Mouse (Mus musculus): ENCODE measurements around the gene Il17ra. TPM values are rescaled to one million over a fixed set of nuclear protein-coding genes. Genes with fewer than 3 reads are reported as not detected.

The Il17ra gene
- total RNA-seq, 2 experiments from 2014 or later = 4.0 to 4.1 TPM

- DNase-seq (ENCODE audit: low spot score in 2 of 2) = no peak
Measured at GRCm38 (mm10) chr6:120470666-120471065, 7.6 kb downstream of the Il17ra start.

- DNase-seq (ENCODE audit: low spot score in 2 of 2) = peak in 1 of 2 experiments; percentile 29
Measured at GRCm38 (mm10) chr6:120471991-120472441, 9.0 kb downstream of the Il17ra start.

DNA sequence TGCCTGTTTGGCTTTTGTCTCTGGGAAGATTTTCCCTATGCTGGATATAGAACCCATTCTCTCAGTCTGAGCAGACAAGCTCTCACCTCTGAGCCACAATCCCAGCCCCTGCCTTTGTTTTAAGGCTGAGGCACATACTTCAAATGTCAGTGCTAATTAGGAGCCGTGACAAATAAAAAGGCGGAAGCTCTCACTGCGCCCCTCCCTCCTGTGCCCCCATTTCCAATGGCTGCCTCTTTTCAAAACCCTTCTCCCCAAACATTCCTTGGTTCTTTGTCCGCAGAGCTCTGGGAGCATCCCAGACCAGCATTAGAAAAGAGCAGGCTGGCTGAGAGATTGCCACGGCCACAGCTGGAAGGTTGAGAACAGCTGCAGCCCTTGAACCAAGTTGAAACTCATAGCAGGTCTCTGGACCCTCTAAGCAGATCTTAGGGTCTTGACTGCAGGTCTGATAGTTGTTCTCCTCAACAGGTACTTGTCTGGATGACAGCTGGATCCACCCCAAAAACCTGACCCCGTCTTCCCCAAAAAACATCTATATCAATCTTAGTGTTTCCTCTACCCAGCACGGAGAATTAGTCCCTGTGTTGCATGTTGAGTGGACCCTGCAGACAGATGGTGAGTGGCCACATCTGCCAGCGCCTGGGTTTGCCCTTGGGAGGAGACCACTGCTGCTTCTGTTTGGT, 9.6 kb downstream of the Il17ra start:
- DNase-seq (ENCODE audit: low spot score in 2 of 2) = no peak

DNA sequence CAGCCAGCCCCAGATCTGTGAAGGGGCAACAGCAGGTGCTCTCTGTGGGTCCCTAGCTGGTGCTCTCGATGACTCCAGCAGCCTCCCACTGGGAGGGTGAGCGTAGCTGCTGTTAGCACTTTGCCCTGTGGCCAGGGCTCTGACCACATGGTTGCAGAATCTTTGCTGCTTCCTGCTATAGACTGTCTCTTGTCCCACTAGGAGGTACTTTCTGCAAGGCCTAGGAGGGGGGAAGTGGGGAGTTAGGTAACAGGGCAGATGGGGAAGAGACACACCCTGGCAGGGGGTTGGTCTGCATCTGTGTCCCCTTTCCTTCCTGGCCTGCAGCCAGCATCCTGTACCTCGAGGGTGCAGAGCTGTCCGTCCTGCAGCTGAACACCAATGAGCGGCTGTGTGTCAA, 10.4 kb downstream of the Il17ra start:
- peak in 1 of 2 experiments; percentile 39 for DNase-seq (ENCODE audit: low spot score in 2 of 2)

GRCm38 (mm10) chr6:120475288-120475687, 12.2 kb downstream of the Il17ra start:
- no peak for DNase-seq (ENCODE audit: low spot score in 2 of 2)

- no peak for DNase-seq (ENCODE audit: low spot score in 2 of 2)
Measured at GRCm38 (mm10) chr6:120479302-120479701, 16.3 kb downstream of the Il17ra start.

GRCm38 (mm10) chr6:120480361-120480760, 17.3 kb downstream of the Il17ra start:
- DNase-seq (ENCODE audit: low spot score in 2 of 2) = peak in 1 of 2 experiments; percentile 22

DNA sequence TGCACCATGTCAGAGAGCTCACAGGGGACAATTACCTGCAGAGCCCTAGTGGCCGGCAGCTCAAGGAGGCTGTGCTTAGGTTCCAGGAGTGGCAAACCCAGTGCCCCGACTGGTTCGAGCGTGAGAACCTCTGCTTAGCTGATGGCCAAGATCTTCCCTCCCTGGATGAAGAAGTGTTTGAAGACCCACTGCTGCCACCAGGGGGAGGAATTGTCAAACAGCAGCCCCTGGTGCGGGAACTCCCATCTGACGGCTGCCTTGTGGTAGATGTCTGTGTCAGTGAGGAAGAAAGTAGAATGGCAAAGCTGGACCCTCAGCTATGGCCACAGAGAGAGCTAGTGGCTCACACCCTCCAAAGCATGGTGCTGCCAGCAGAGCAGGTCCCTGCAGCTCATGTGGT, 18.5 kb downstream of the Il17ra start:
- DNase-seq (ENCODE audit: low spot score in 2 of 2) = peak in 1 of 2 experiments; percentile 57

DNA sequence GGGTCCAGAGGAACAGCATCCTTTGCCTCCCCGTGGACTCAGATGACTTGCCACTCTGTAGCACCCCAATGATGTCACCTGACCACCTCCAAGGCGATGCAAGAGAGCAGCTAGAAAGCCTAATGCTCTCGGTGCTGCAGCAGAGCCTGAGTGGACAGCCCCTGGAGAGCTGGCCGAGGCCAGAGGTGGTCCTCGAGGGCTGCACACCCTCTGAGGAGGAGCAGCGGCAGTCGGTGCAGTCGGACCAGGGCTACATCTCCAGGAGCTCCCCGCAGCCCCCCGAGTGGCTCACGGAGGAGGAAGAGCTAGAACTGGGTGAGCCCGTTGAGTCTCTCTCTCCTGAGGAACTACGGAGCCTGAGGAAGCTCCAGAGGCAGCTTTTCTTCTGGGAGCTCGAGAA, 19.0 kb downstream of the Il17ra start:
- no peak for DNase-seq (ENCODE audit: low spot score in 2 of 2)

DNA sequence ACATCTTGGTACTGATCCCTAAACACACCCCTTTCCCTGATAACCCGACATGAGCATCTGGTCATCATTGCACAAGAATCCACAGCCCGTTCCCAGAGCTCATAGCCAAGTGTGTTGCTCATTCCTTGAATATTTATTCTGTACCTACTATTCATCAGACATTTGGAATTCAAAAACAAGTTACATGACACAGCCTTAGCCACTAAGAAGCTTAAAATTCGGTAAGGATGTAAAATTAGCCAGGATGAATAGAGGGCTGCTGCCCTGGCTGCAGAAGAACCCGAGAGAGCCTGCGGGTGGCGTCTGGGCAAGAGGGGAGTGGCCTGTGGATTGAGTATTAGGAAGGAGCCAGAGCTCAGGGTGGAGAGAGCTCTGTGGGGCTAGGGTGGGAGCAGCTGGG, 19.7 kb downstream of the Il17ra start:
- no peak for DNase-seq (ENCODE audit: low spot score in 2 of 2)

DNA sequence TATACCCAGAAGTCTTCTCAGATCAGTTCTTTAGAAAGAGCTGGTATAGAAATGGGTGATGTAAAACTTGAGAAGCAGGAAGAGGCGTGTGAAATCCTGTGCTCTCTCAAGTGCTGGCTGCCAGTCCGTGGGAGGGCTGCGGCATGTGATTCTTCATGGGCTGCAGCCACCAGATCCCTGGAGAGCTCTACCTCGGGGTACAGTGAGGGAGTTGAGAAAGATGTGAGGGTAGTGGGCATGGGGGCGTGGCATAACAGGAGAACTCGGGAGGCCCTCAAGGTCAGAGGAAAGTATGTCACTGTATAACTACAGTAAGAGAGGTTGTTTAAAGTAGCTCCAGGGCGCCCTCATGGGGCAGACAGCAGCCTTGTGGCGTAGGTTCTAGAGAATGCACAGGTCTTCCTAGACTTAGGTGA, 20.2 kb downstream of the Il17ra start:
- DNase-seq (ENCODE audit: low spot score in 2 of 2) = peak; percentile 48 to 67

DNA sequence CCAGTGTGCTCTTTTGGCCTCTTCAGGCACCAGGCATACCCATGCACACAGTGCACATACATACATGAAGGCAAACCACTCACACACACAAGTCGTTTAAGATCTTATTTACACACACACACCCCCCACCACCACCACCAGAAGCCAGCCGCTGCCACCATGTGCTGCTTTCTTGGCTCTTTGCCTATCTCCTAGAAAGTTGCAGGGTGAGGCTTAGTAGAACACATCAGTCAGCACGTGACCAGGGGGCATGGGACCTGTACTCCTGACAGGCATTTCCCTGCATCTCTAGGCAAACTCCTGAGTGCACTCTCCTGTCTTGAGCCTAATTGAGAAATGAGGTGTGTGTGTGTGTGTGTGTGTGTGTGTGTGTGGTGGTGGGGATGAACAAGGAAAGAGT, 22.0 kb downstream of the Il17ra start:
- no peak for DNase-seq (ENCODE audit: low spot score in 2 of 2)

GRCm38 (mm10) chr6:120486051-120486510, 23.0 kb downstream of the Il17ra start:
- DNase-seq (ENCODE audit: low spot score in 2 of 2) = no peak

GRCm38 (mm10) chr6:120488647-120489046, 25.6 kb downstream of the Il17ra start:
- DNase-seq (ENCODE audit: low spot score in 2 of 2) = no peak

DNA sequence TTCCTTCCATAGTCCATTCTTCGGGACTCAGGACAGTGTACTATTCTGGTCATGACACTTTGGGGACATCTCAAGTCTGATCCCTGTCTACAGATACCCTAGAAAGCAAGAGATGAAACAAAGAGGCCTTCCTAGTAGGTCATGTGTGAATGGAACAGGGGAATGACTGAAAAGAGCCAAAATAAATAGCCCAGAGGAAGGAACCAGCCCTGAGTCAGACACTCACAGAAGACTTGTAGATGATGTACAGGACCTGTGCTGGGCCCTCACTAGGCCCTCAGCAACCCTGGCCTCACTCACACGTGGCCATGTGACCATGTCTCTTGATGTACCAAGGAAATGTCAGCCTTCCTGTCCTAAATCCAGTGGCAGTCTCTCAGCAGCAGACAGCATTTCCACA, 26.4 kb downstream of the Il17ra start:
- no peak for DNase-seq (ENCODE audit: low spot score in 2 of 2)

- DNase-seq (ENCODE audit: low spot score in 2 of 2) = no peak
Measured at GRCm38 (mm10) chr6:120491064-120491463, 28.0 kb downstream of the Il17ra start.

DNA sequence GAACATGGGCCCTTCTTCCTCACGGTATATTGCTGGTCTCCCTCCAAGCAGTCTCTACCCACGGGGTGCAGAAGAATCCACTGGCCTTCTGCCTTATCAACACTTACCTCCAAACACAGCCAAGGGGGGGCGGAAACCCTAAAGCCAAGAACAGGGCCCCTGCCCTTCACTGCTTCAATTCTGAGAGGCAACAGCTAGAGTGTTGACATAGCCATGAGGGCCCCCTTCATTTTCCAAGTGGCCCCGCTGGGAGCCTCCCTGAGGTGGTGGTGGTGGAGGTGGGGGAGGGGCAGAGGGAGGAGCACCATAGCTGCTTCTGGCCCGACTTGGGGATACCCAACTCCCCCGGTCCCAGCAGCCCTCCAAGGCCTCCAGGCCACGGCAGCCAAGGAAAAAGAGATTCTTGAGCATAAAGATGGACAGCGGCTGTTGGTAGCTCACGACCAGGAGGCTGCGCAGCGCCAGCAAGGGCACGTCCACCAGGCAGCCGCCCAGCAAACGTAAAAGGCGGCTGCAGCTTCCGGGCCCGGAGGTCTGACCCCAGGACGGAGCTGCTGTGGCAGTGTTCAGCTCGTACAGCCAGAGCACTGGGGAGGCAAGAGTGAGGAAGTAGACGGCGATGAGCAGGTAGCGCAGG, 28.9 kb downstream of the Il17ra start:
- peak in 1 of 2 experiments; percentile 40 for DNase-seq (ENCODE audit: low spot score in 2 of 2)

DNA sequence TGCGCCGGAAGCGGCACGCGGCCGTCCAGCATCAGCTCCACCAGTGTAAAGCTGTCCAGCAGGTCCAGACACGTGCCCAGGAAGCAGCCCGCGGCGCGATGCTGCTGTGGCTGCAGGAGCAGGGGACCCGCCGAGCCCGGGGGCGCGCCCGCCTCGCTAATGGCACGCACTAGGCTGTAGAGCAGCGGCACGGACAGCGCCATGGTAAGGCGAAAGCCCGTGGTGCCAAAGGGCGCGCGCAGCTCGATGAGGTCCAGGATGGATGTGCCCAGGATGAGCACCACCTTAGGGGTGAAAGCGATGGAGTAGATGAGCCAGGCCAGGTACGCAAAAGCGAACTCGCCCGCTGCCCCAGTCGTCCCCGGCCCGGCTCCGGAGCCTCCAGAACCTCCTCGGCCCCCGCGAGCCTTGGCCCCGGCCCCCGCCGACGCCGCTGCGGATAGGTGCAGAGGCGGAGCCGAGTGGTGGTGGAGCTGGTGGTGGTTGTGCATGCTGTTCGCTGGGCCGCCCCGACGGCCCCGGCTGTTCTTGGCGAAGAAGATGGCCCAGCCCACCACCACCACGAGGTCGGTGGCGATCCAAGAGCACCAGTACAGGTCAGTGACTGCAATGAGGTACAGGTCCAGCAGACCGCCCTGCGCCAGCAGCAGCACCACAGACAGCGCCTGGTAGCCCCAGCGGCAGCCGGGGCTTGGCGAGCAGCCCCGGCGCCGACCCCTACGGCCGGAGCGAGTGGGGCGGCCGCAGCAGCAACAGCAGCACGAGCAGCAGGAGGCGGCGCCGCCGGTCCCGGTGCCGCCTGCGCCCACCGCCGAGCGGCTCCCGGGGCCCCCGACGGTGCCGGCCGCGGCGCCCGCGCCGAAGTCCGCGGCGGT, 29.7 kb downstream of the Il17ra start:
- peak; percentile 42 to 58 for DNase-seq (ENCODE audit: low spot score in 2 of 2)

- DNase-seq (ENCODE audit: low spot score in 2 of 2) = peak; percentile 87 to 93
Measured at GRCm38 (mm10) chr6:120493374-120494181, 30.5 kb downstream of the Il17ra start, which contains the start of gene Tmem121b. Gene Tmem121b (minus strand): TSS chr6:120493807.

DNA sequence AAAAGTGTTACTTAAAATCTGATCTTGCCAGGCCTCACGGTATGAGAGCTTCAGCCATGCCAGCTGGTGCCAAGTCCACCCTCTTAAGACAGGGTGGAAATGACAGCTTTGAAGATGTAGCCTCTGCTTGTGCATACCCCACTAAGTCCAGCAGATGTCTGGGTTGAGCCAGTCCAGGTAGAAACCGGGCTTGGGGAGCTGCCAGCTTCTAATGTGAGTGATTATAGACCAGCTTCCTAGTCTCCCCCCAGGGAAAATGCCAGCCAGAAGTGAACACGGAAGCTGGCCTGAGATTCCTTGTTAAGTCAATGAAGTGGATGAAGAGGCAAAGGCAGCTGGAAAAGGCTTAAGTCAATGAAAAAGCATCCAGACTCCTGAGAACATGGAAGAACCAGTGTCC, 33.5 kb downstream of the Il17ra start:
- DNase-seq (ENCODE audit: low spot score in 2 of 2) = no peak

GRCm38 (mm10) chr6:120504051-120504450, 41.0 kb downstream of the Il17ra start:
- DNase-seq (ENCODE audit: low spot score in 2 of 2) = no peak
